Mouse (Mus musculus) lung, adult 2 months (tissue): Measurements from ENCODE around the gene Rbm42.

Experiments
- CTCF ChIP-seq: fragments of 200-500 bp; IDR thresholded peaks from 2 replicates; pipeline ENCODE4 v1.5.1; 2011; ENCODE audit warnings: mild to moderate bottlenecking, low read length, control low read depth; ENCODE audit not compliant: insufficient read depth
- POLR2A ChIP-seq: fragments of 200-500 bp; IDR thresholded peaks from 2 replicates; pipeline ENCODE4 v1.6.1; 2011; ENCODE audit warnings: low read depth, mild to moderate bottlenecking, control low read depth, low read length, borderline replicate concordance; ENCODE audit errors: extremely low read depth

- TF ChIP-seq CTCF (no peak), POLR2A (no peak)
These were observed 15.2 kb upstream of the Rbm42 start for GRCm38 (mm10) chr7:30665321-30665720.
